Mouse (Mus musculus): ENCODE measurements around the gene Map7.

- no peak for TF ChIP-seq POLR2A (IDR thresholded peaks at IDR 0.05; ENCODE audit: borderline replicate concordance, extremely low read depth, insufficient read depth, insufficient read length, poor library complexity, severe bottlenecking)
- no peak for TF ChIP-seq CTCF (IDR thresholded peaks at IDR 0.05; ENCODE audit: borderline replicate concordance, extremely low read depth, insufficient read depth, insufficient read length)
Measured at GRCm38 (mm10) chr10:20185264-20185663, 37.0 kb downstream of the Map7 start.
